Mouse (Mus musculus) midbrain, embryonic 16.5 days (tissue): Measurements from ENCODE around the gene Naaladl2. TPM values are rescaled to one million over a fixed set of nuclear protein-coding genes. Genes with fewer than 3 reads are reported as not detected.
A peak's percentile ranks its signal among the peaks of the same experiment; 100 is the strongest.

Experiments used
- ATAC-seq: fragments of 200-750 bp; cut with Nextera tagmentation; 2 replicates; pipeline ENCODE4 v1.8.0; 2017; ENCODE audit warnings: moderate TSS enrichment
- H3K27ac ChIP-seq: fragments of 300-500 bp; sonication (generic); 2 replicates; pipeline ENCODE4 v1.5.1; 2014; ENCODE audit warnings: mild to moderate bottlenecking, low read length, mixed read lengths
- H3K27me3 ChIP-seq: fragments of 300-500 bp; sonication (generic); 2 replicates; pipeline ENCODE4 v1.6.1; 2014; ENCODE audit warnings: low read depth, low read length, mixed read lengths; ENCODE audit not compliant: control insufficient read depth, insufficient read depth
- H3K36me3 ChIP-seq: fragments of 300-500 bp; sonication (generic); 2 replicates; pipeline ENCODE4 v1.6.1; 2014; ENCODE audit warnings: mild to moderate bottlenecking, low read length, moderate library complexity, mixed read lengths; ENCODE audit not compliant: control insufficient read depth, insufficient read depth
- H3K4me1 ChIP-seq: fragments of 300-500 bp; sonication (generic); 2 replicates; pipeline ENCODE4 v1.6.1; 2014; ENCODE audit warnings: mild to moderate bottlenecking, low read length, mixed read lengths; ENCODE audit not compliant: control insufficient read depth, insufficient read depth
- H3K4me2 ChIP-seq: fragments of 300-500 bp; sonication (generic); 2 replicates; pipeline ENCODE4 v1.6.1; 2014; ENCODE audit warnings: mild to moderate bottlenecking, low read length, mixed read lengths
- H3K4me3 ChIP-seq: fragments of 300-500 bp; sonication (generic); 2 replicates; pipeline ENCODE4 v1.5.1; 2014; ENCODE audit warnings: low read depth, mild to moderate bottlenecking, low read length, moderate library complexity, mixed read lengths
- H3K9ac ChIP-seq: fragments of 300-500 bp; sonication (generic); 2 replicates; pipeline ENCODE4 v1.6.1; 2014; ENCODE audit warnings: low read depth, low read length, mixed read lengths
- H3K9me3 ChIP-seq: fragments of 300-500 bp; sonication (generic); replicated peaks from 2 replicates; pipeline ENCODE4 v1.6.1; 2014; ENCODE audit warnings: mild to moderate bottlenecking, low read length, mixed read lengths; ENCODE audit not compliant: control insufficient read depth, poor library complexity, severe bottlenecking
- WGBS: fragments of 180-500 bp; shearing (Covaris S2); extraction: QIAGEN DNeasy Blood & Tissue Kit; methylation state at CpG from one replicate; pipeline ENCODE4 v1.1.7; 2014; 5-methylcytosine and 5-hydroxymethylcytosine counted together
- polyA plus RNA-seq: library from polyadenylated mRNA; unstranded; fragments of >200 nt; fragmentation: Nextera tagmentation; extraction: Ambion mirVana; gene quantifications from 2 replicates; pipeline ENCODE4 v1.2.1, GENCODE M21; 2015

Gene Naaladl2
- polyA plus RNA-seq, 1 experiment from 2014 or later = 0.64 TPM

- Histone ChIP-seq H3K4me2 (no peak overlapping the region), H3K4me3 (no peak overlapping the region), H3K4me1 (no peaks in the 10 kb centered on the region), H3K9me3 (no peaks in the 10 kb centered on the region), H3K27me3 (no peaks in the 10 kb centered on the region), H3K9ac (no peak overlapping the region), H3K36me3 (no peaks in the 10 kb centered on the region), H3K27ac (no peak overlapping the region)
- WGBS = 96% methylated on average over 3 of the region's 3 CpGs
- ATAC-seq = no peak
These were observed 475.8 kb downstream of the Naaladl2 start for GRCm38 (mm10) chr3:24668052-24668916.

GRCm38 (mm10) chr3:24665408-24665807 is 478.7 kb downstream of the Naaladl2 start:
- Histone ChIP-seq H3K9ac (no peak overlapping the region), H3K36me3 (no peaks in the 10 kb centered on the region), H3K27ac (no peak overlapping the region), H3K9me3 (no peaks in the 10 kb centered on the region), H3K4me2 (no peak overlapping the region), H3K4me3 (no peak overlapping the region), H3K4me1 (no peaks in the 10 kb centered on the region), H3K27me3 (no peaks in the 10 kb centered on the region)
- no peak for ATAC-seq
- WGBS = 63% methylated on average over 1 of the region's 1 CpGs

- Histone ChIP-seq H3K4me2 (no peak overlapping the region), H3K9me3 (no peaks in the 10 kb centered on the region), H3K27ac (no peak overlapping the region), H3K36me3 (no peaks in the 10 kb centered on the region), H3K4me1 (no peaks in the 10 kb centered on the region), H3K9ac (no peak overlapping the region), H3K27me3 (no peaks in the 10 kb centered on the region), H3K4me3 (no peak overlapping the region)
- ATAC-seq = no peak
These were observed 480.3 kb downstream of the Naaladl2 start for GRCm38 (mm10) chr3:24663749-24664148.

- Histone ChIP-seq H3K4me3 (no peak overlapping the region), H3K9me3 (no peaks in the 10 kb centered on the region), H3K9ac (no peak overlapping the region), H3K27ac (no peak overlapping the region), H3K4me1 (no peaks in the 10 kb centered on the region), H3K27me3 (no peaks in the 10 kb centered on the region), H3K4me2 (no peak overlapping the region), H3K36me3 (no peaks in the 10 kb centered on the region)
- no peak for ATAC-seq
- WGBS = 61% methylated on average over 1 of the region's 1 CpGs
These were observed 514.0 kb downstream of the Naaladl2 start for GRCm38 (mm10) chr3:24630032-24630431.

- H3K4me1 ChIP-seq = no peaks in the 10 kb centered on the region
- no peak overlapping the region for H3K4me2 ChIP-seq
- H3K36me3 ChIP-seq = no peaks in the 10 kb centered on the region
- H3K27ac ChIP-seq = no peak overlapping the region
- H3K9ac ChIP-seq = no peak overlapping the region
- H3K27me3 ChIP-seq = no peaks in the 10 kb centered on the region
- H3K9me3 ChIP-seq = no peaks in the 10 kb centered on the region
- peak; percentile 51; the same call in 1 of the 2 replicates for ATAC-seq
- H3K4me3 ChIP-seq = no peak overlapping the region
These were observed 538.6 kb downstream of the Naaladl2 start for GRCm38 (mm10) chr3:24605485-24605884.

GRCm38 (mm10) chr3:24604791-24605320 is 539.2 kb downstream of the Naaladl2 start:
- H3K36me3 ChIP-seq = no peaks in the 10 kb centered on the region
- no peak overlapping the region for H3K4me2 ChIP-seq
- H3K9ac ChIP-seq = no peak overlapping the region
- no peaks in the 10 kb centered on the region for H3K27me3 ChIP-seq
- no peaks in the 10 kb centered on the region for H3K4me1 ChIP-seq
- H3K9me3 ChIP-seq = no peaks in the 10 kb centered on the region
- WGBS = 60% methylated on average over 3 of the region's 3 CpGs
- no peak for ATAC-seq
- H3K27ac ChIP-seq = no peak overlapping the region
- no peak overlapping the region for H3K4me3 ChIP-seq

GRCm38 (mm10) chr3:24595447-24595846 is 548.6 kb downstream of the Naaladl2 start:
- Histone ChIP-seq H3K36me3 (no peaks in the 10 kb centered on the region), H3K4me1 (no peaks in the 10 kb centered on the region), H3K9me3 (no peaks in the 10 kb centered on the region), H3K4me2 (no peak overlapping the region), H3K27ac (no peak overlapping the region), H3K9ac (no peak overlapping the region), H3K4me3 (no peak overlapping the region), H3K27me3 (no peaks in the 10 kb centered on the region)
- ATAC-seq = no peak
- WGBS = 79% methylated on average over 2 of the region's 2 CpGs

GRCm38 (mm10) chr3:24556617-24557016 is 587.4 kb downstream of the Naaladl2 start:
- Histone ChIP-seq H3K4me1 (no peaks in the 10 kb centered on the region), H3K27ac (no peak overlapping the region), H3K27me3 (no peaks in the 10 kb centered on the region), H3K9ac (no peak overlapping the region), H3K36me3 (no peaks in the 10 kb centered on the region), H3K4me3 (no peak overlapping the region), H3K4me2 (no peak overlapping the region), H3K9me3 (no peaks in the 10 kb centered on the region)
- ATAC-seq = no peak
- WGBS = 72% methylated on average over 1 of the region's 1 CpGs

GRCm38 (mm10) chr3:24553701-24554100 is 590.4 kb downstream of the Naaladl2 start:
- Histone ChIP-seq H3K9me3 (no peaks in the 10 kb centered on the region), H3K4me3 (no peak overlapping the region), H3K27me3 (no peaks in the 10 kb centered on the region), H3K4me1 (no peaks in the 10 kb centered on the region), H3K27ac (no peak overlapping the region), H3K4me2 (no peak overlapping the region), H3K36me3 (no peaks in the 10 kb centered on the region), H3K9ac (no peak overlapping the region)
- no peak for ATAC-seq
- 90% methylated on average over 5 of the region's 5 CpGs for WGBS
